Mouse (Mus musculus) layer of hippocampus, postnatal 36 days (tissue): ENCODE measurements at regions not wholly inside any gene's neighbourhood (a gene's known extent, or its start where the extent isn't known, plus 50 kb on each side); places are given as distances from the start of the nearest gene placed in this dataset.
A peak's percentile ranks its signal among the peaks of the same experiment; 100 is the strongest.

Experiments used
- DNase-seq, 2 experiments: peaks; one replicate each; pipeline ENCODE4 v3.0.0; 2022

DNA sequence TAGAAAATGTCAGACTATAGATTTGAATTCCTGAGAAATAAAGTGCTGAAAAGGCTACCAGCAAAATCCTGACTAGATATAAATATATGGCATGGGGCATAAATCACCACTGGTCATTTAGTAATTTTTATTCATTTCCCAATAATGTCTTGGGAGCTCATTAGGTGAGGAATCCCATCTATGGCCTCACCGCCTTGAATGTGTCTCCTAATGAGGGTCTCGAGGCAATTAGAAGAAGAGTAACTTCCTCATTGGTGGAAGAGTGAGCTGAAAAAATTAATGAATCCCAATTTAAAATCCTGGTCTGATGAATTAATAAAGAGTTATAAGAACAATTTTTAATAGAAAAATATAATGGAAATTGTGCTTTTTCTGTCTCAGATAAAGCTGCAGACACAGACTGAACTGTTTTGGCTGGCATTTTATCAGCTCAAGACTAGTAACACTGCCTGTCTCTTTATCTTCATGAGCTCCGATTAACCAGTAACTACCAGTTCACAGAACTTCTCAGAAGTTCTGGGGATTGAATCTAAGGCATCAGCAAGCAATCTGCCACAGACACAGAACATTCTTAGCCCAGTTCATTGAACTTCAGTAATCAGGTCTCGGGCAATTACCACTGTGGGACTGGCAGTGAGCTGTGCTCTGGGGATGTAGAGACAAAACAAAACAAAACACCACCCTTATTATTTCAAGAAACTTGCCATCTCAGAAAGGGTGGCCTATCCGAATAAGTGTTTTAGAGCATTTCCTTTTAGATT is 170.7 kb downstream of the Plpp3 start:
- no peak for DNase-seq

DNA sequence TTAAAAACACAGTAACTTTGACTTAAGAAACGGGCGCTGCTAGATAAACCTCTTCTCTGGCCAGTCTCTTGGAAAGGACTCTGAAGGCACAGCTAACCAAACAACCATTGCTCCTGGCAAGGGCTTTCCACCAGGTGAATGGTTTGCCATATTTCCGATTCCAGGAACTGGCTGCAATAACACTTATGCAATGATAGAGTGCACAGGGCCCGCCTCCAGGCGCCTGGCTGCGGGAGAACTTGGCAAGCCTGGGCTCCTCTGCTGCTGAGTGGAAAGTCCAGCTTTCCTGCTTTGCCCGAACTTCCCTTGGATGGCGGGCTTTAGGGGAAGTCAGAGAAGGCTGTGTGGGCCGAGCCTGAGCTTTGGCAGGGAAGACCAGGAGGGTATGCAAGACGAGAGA is 171.6 kb downstream of the Plpp3 start:
- DNase-seq, result peak; percentile 11 to 23

DNA sequence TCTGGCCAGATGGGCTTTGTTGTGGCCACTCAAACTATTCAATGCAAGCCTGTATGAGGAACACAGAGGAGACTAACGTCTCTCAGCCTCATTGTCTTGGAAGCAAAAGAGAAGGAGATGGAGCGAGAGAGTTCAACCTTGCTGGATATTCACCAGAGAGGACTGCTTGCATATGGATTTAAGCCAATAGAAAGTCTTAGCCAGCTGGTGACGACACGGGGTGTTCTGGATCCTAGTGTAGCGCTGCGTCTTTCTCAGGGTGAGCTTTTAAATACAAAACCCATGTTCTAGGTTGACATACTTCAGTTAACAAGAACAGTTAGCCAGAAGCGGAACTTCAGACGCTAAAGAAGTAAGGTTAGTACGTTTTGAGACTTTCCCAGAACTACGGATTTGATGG is 174.9 kb downstream of the Plpp3 start:
- DNase-seq, result no peak

DNA sequence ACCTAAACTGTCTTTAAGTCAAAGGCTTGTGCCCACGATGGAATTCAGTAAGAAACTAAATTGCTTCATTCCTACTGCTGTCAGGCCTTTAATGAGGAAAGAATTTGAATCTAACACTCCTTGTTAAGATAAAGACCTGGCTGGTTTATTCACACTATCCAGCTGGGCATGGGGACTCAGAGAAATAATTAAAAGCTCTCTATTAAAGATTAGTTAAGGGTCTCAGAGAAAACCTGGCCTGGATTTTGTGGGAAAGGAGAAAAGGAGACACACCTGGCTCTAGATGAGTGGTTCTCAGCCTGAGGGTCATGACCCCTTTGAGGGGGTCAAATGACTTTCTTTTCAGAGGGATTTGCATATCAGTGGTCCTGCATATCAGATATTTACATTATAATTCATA is 178.7 kb downstream of the Plpp3 start:
- DNase-seq, result no peak

DNA sequence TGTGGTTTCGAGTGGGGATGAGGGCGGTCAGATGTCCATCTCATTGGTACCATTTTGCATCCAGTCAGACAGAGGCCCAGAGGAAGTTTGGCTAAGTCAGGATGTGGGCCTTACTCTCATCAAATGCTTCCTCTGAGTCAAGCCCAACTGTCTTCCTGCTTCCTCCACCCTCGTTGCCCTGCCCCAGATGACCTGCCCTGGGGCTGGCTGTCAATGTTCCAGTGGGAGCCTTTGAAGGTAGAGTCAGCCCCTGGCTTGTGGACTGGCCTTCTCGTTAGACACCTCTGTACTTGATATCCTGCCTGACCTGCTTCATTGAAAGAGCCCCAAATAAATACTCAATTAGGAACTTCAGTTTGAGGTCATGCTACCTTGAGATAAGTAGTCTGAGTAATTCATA is 179.4 kb downstream of the Plpp3 start:
- no peak for DNase-seq

DNA sequence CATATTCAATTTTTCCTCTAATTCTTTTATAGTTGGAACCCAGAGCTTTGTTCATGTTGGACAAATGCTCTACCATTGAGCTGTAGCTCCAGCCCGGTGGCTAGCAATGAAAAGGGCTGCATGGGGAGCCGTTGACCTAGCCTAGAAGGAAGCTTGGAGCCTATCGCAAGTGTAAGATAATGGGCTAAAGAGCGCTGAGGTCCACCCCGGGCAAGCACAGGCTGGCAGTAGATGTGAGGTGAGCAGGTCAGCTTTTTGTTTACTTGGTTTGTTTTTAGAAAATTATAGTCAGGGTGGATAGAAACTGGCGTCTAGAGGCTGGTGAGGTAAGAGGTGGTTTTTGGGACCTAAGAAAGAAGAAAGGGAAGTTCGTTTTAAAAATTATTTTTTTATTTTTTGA is 181.0 kb downstream of the Plpp3 start:
- DNase-seq, result no peak

DNA sequence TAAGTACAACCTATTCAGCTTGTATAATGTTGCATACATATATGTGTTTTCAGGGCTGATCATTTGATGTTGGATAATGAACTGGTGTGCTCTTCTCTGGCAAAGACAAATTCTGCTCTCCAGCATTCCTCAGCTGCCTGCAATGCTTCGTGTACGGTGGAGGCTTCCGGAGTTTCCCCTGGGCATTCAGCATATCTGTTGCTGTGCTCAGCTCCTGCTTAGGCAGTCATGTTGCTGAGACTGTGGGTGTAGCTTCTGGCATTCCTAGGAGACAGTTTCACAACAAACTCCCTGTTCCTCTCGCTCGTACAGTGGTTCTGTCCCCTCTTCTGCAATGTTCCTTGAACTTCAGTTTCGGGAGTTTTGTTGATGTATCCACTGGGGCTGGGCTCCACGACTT is 181.7 kb downstream of the Plpp3 start:
- no peak for DNase-seq

DNA sequence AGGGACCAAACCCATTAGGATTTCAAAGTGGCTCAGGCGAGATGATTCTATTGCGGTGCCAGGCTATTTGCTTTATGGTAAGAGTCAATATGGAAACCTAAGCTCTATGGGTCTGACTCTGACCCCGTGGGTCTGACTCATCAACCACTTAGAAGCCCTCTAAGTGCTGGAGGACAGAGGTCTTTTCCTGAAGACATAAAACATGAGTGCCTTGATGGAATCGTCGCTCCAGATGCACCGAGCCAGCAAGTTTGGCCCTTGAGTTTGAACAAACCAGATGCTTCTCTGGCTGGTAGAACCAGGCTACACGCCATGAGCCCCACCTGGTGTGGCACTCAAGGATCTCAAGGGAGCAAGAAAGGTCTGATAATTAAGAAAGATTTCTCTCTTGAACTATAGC is 184.1 kb downstream of the Plpp3 start:
- no peak for DNase-seq

DNA sequence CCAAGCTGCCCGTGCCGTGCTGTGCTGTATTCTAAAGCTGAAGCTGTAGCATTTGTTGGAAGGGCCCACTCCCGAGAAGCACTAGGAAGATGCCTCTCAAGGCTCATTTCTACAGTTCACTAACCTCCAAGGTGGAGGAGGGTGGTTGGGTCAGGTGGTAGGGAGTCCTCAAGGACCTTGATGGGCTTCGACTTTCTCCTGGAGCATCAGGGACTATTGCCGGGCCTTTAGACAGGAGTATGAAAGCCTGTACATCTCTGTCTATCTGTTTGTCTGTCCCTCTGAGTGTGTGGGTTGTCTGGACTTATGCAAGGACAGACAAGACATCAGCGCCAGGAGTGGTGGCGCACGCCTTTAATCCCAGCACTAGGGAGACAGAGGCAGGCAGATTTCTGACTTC is 189.7 kb downstream of the Plpp3 start:
- no peak for DNase-seq

DNA sequence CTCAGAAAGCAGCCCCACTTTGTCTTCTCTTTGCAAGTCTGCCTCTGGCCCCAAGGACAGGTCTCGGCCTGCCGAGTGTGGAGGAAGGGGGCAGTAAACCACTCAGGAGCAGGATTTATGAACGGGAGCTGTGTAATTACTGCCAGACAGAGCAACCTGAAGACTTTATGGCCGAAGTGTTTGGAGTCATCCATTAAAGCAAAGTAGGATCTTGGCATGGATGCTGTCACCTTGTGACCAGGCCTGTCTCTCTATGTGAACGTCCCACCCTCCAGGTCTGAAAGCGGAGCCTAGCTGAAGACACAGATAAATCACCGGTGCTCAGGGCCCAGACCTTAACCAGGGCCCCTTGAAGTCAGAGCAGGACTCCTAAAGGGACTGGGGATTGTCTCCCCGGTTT is 190.8 kb downstream of the Plpp3 start:
- no peak for DNase-seq

DNA sequence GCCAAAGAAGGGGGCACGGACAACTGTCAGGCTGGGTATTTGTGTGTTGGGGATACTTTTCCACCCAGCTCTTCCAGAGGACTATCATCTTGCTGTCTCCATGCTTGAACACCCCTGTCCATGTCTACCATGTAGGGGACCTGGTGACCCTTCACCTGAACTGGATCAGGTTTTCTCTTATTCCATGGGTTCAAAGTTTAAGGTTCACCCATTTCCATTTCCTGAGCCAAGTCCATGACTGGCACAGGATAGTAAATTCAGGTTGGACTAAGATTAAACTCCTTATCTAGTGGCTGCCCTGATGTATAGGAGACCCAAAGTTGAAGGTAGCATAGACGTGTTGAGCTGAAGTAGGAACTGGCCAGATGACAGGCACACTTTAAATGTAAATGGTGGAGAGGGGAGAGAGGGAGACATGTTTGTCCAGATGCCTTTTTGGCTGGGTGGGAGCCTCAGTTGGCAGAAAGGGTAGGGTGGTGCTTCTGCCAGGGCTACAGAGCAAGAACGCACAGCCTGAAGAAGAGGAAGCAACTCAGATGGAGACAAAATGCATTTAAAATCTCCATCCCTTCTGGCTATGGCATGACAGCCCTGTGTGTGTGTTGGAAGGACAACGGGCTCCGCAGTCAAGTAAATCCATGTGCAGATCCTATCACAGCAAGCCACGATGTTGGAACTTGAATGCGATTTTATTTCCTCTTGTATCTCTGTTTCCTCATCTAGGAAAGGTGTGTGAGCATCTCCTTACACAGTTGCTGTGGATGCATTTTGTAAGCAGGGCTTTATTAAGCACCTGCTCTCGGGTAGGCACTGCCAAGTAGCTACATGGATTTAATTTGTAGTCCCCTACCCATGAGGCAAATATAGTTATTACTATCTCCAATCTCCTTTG is 192.4 kb downstream of the Plpp3 start:
- no peak for DNase-seq

DNA sequence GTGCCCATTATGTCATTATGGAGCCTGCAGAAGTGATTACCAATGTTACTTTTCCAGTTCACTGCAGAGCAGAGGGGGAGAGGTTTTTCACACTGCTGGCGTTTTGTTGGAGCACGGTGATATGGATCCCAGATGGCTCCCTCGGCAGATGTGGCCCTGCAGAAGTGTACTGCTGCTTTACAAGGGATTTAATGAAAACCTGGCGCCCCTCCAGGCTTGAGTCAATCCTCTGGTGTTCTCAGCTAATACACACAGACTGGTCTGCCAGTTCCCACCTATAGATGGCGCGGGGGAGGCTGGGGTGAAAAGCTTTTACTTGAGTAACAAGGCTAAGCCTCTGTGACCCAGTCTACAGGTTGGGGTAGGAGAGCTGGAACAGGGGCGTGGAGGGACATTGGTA is 195.2 kb downstream of the Plpp3 start:
- no peak for DNase-seq

DNA sequence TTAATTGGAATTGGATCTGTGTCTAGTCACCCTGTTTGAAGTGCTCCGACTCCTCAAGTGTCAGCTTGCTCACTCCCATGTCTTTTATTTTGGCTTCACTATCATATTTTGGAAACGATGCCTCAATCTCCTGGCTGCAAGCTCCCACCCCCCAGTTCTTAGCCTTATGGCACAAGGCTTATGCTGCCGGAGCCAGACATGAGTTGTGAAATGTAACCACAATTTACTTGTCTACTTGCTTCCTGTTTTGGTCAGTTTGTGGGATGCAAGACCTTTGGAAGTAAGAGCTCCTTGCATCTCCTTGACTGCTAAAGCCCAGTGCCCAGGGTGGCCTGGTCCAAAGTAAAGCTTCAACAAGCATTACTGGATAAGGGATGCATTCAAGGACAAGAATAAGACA is 195.8 kb downstream of the Plpp3 start:
- DNase-seq, result no peak

DNA sequence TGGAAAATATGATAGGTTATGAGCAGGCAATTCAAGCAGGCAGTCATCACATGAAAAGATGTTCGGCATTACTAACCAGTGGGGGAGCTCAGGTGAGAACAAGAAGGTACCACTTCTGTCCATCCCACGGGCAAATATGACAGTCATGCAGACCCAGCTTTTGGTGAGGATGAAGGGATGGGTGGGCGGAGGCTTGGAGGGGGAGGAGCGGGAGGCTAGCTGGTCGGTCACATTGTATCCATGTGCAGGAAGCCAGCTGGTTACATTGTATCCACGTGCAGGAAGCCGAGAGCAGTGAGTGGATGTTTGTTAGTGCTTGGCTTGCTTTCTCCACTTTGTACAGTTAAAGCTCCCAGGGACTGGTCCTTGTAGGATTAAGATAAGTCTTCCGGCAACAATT is 196.9 kb downstream of the Plpp3 start:
- DNase-seq, result no peak

DNA sequence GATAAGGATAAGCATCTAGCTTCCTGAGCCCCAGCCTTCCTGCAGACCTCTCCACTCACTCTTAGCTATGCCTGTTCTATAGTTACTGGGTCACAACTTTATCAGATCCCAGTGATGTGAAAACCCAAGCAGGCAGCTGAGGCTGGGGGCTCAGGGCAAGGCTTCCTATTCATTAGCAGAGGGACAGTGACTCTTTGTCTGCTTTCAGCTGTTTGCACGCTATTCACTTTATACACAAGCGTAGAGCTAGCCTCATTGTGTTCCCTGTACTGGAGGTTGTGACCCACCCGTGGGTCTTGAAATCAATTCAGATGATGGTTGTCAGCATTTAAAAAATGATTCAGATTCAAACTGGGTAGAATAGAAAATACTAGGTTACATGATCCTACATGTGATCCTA is 199.5 kb downstream of the Plpp3 start:
- DNase-seq, result no peak

DNA sequence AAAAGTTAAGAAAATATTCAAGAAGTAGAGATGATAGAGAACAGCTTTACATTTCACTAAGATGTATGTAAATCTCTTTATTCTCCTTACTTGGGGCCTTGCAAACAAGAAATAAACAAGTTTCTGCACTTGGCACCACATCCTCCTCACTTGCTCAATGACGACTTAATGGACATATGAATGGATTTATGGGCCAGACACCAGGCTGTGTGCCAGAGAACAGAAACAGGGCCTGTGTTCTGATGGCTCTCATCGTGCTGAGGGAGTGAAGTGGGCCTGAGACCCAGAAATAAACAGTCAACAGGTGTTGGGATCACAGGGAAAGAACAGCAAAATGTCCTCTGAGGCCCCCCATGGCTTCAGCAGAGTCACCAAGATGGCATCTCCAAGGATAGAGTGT is 201.6 kb downstream of the Plpp3 start:
- DNase-seq, result no peak

DNA sequence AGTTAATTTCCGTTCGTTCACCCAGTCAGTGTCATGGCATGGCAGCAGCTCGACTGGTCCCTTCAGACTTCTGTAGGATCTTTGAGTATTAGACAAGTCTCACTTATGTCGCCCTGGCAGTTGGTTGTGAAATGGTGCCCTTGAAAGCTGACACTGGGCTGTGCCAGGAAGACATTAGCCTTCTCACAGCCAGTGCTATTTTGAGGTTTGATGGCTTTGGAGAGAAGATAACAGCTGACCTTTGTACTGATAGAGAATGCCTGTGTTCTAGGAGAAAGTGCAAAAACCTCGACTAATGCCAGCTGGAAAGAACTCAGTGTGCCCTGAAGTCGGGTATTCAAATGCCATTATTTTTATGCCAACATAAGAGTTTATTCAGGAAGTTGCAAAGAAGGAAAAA is 207.3 kb downstream of the Plpp3 start:
- no peak for DNase-seq

DNA sequence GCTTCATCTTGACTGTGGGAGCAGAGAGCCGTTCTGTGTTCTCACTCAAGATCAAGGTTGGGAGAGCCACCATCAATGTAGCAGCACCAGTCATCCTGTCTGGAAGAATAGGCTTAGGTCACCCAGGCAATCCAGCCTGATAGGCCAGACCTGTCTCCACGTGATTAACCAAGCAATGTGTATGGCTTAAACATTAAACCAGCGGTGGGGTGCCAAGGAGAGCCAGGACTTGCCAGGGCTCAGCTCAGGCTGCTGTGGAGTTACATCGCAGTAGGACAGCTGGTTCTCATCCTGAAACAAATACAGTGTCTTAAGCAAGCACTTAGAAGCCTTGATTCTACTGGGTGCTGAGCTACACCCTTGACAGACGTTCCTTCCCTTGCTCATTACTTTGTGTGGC is 207.9 kb downstream of the Plpp3 start:
- no peak for DNase-seq

DNA sequence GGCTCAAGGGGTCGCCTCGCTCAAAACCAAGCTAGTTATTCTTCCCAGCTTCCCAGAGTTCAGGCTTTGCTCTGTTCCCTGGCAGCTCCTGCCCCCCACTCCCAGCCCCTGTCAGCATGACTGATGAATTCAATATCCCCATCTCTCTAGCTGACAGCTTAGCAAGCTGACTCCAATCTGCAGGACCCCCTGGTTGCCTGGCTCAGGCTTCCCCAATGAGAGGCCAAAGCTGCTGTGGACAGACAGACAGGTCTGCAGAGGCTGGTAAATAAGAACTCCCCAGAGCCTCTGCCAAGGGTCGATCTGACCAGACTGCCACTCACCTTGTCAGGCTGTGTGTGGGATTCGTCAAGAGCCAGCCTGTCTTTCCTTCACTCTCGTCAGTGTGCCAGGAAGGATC is 219.4 kb downstream of the Plpp3 start:
- DNase-seq, result no peak

DNA sequence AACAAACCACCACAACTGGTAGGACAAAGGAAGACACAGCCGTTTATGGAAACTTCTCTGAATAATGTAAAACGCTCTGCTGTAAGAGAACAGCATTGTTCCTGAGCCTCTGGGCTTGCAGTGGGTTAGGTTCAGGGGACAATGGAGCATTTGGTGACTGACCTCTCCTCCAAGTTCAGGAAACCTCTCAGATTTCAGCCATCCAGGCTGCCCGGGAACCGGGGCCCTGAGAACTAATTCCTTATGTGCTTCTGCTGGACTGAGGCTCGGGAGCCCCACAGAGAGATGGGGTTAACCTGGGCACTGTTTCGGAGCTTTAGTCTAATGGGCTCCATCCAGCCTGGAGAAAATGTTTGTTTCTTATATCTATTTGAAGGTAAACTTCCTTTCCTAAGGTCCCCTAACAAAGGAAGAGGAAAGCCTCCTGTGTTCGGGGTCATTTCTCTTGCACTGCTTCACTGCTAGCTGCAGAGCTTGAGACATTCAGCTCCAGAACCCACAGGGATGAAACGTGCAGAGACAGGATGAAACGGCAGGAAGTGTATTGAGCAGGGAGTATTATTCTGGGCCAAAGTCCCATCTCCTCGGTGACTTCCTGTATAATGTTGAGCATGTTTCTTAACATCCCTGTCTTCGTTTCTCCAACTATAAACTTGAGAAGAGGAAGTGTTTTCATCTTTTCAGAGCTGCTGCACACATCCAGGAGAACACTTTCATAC is 220.5 kb downstream of the Plpp3 start:
- no peak for DNase-seq

DNA sequence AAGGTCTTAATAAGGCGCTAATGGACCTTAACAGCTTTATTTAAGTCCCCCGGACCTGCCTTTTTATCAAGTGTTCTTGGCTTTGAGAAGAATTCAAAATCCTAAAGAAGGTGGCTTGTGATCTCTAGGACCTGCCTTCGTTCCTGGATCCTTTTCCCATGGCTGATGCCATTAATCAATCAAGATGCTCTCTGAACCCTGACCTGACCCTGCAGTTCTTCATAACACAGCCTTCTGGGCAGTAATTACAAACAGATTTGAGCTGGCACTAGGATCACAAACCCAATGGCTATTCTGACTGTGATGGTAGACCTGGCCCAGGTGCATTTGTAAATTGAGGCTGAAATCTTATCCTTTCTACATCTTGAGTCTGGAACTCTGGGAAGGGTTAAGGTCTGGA is 227.7 kb downstream of the Plpp3 start:
- no peak for DNase-seq

DNA sequence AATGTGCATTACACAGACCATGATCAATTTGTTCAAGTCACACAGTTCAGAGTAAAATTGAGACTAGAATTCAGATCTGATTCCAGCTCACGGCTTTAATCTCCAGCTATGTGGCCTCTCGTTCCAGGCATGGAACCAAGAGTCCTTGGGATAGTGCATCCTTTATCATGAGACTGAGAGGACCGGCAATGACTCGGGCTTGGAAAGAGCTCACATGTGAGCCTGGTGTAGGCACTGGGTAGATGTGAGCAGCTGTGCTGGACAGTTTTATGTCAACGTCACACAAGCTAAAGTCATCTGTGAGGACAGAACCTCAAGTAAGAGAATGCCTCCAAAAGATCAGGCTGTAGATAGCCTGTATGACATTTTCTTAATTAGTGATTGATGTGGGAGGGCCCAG is 228.3 kb downstream of the Plpp3 start:
- DNase-seq, result no peak

DNA sequence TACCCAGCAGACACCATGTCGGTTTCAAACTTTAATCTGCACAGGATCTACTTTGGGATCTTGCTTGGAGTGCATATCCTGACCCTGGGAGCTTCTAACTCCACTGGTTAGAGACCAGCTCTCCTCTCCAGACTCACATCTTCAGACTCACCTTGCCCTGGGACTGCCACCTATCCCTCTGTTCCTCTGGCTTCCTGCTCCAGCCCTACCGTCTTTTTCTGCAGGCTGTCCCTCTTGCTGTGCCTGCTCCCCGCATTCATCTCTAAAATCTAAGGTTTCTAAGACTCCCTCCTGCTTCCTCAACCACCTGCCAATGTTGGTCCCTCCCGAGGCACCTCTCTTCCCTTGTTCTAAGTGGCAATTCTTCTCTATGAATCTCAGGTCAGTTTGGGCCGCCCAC is 233.2 kb downstream of the Plpp3 start:
- no peak for DNase-seq

DNA sequence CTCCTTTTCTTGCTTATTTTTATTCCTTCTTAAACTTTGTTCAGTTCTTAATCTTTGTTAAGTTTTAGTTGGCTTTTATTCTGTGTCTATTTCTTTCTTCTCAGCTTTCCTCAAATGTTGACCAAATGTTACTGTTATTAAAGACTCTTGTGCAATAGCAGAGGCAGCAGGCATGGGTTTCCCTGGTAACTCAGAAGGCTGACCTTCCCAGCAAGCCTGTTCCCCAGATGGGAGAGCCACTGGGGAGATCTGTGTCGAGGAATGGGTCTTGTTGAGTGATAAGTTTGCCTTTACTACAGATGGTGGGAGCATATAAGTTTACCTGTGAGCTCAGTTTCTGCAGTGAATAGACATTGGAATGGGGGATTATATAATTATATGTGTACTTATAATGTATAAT is 237.2 kb downstream of the Plpp3 start:
- DNase-seq, result no peak
